Mouse (Mus musculus) thymus, adult 18-20 months (tissue): Measurements from ENCODE around the gene Gng3.
"Not testable (repeated sequence)": the region's sequence is repeated elsewhere in the genome, so short reads cannot be mapped to it uniquely, and the experiment has no call there.

Source experiments
- DNase-seq, 2 experiments: peaks; one replicate each; pipeline ENCODE4 v3.0.0; 2022; ENCODE audit warnings: mixed read lengths in 2 of 2

Gng3 gene

GRCm38 (mm10) chr19:8844371-8845129 is 5.6 kb upstream of the Gng3 start:
- DNase-seq, result peak; percentile 18 to 45

- no peak for DNase-seq
These were observed 4.0 kb upstream of the Gng3 start for GRCm38 (mm10) chr19:8842961-8843360.

- no peak for DNase-seq
These were observed 2.0 kb upstream of the Gng3 start for GRCm38 (mm10) chr19:8841012-8841411.

- DNase-seq, result peak; percentile 54 to 55
These were observed 1.2 kb upstream of the Gng3 start for GRCm38 (mm10) chr19:8839908-8840791.

GRCm38 (mm10) chr19:8838041-8838730 is 808 bp downstream of the Gng3 start:
- peak in 1 of 2 experiments; percentile 24 for DNase-seq

GRCm38 (mm10) chr19:8837251-8837791 is 1.7 kb downstream of the Gng3 start, which contains the start of gene Bscl2:
Gene Bscl2 (plus strand): TSS chr19:8837467.
- DNase-seq, result peak; percentile 57 to 74

GRCm38 (mm10) chr19:8836327-8836726 is 2.7 kb downstream of the Gng3 start:
- DNase-seq, result not testable (repeated sequence)

GRCm38 (mm10) chr19:8832971-8833370 is 6.0 kb downstream of the Gng3 start:
- no peak for DNase-seq

GRCm38 (mm10) chr19:8831262-8831661 is 7.7 kb downstream of the Gng3 start:
- DNase-seq, result no peak

- no peak for DNase-seq
These were observed 8.3 kb downstream of the Gng3 start for GRCm38 (mm10) chr19:8830664-8831063.

- DNase-seq, result no peak
These were observed 9.3 kb downstream of the Gng3 start, which contains the start of gene AC129217.1 for GRCm38 (mm10) chr19:8829660-8830059. Gene AC129217.1 (plus strand): TSS chr19:8829773.

- no peak for DNase-seq
These were observed 16.3 kb downstream of the Gng3 start for GRCm38 (mm10) chr19:8822696-8823095.

- DNase-seq, result no peak
These were observed 17.8 kb downstream of the Gng3 start for GRCm38 (mm10) chr19:8821146-8821545.

- peak in 1 of 2 experiments; percentile 57 for DNase-seq
These were observed 18.5 kb downstream of the Gng3 start for GRCm38 (mm10) chr19:8820424-8820956.

GRCm38 (mm10) chr19:8819596-8820423 is 19.2 kb downstream of the Gng3 start, which contains the start of gene Hnrnpul2:
Gene Hnrnpul2 (plus strand): TSS chr19:8820010.
- DNase-seq, result peak; percentile 99

- DNase-seq, result peak; percentile 89 to 95
These were observed 20.0 kb downstream of the Gng3 start, which contains the start of gene Ttc9c for GRCm38 (mm10) chr19:8818801-8819595. Gene Ttc9c (minus strand): TSS chr19:8819333.

- DNase-seq, result no peak
These were observed 20.6 kb downstream of the Gng3 start for GRCm38 (mm10) chr19:8818301-8818798.

GRCm38 (mm10) chr19:8817001-8817400 is 22.0 kb downstream of the Gng3 start:
- no peak for DNase-seq

- no peak for DNase-seq
These were observed 23.2 kb downstream of the Gng3 start for GRCm38 (mm10) chr19:8815812-8816211.

- DNase-seq, result no peak
These were observed 32.2 kb downstream of the Gng3 start for GRCm38 (mm10) chr19:8806810-8807209.
